ENCODE assay signal across 8 mouse cellular contexts in genomic region chr12:24651642-24652342, GRCm38 (mm10). TPM values are rescaled to one million over a fixed set of nuclear protein-coding genes. Genes with fewer than 3 reads are reported as not detected.
A peak's percentile ranks its signal among the peaks of the same experiment; 100 is the strongest.
DNase-seq lines count a peak whose midpoint lies in the region; ATAC-seq and TF ChIP-seq lines count a peak whose summit lies in the region.

No protein-coding gene starts in this region.

- H3K36me3 ChIP-seq in megakaryocyte, embryonic 14.5 days (replicated peaks; ENCODE audit: low read length): peaks cover 35% of the 10 kb centered on the region

- ATAC-seq in common myeloid progenitor, adult 5-6 weeks (replicated peaks; ENCODE audit: low read depth, poor library complexity, severe bottlenecking): peak; percentile 71

- H3K4me3 ChIP-seq in gastrocnemius, adult 2 months: peak overlapping the region; percentile 99
- H3K4me3 ChIP-seq in megakaryocyte, embryonic 14.5 days (replicated peaks): peak overlapping the region; percentile 98

- peak; percentile 97 for DNase-seq in ZHBTc4 (ENCODE audit: low read depth, low spot score)
- DNase-seq in gastrocnemius, adult 2 months: peak; percentile 99
- peak; percentile 69 for DNase-seq in hindlimb bud, embryonic 11.5 days (ENCODE audit: extremely low spot score, low read depth, low spot score)
- DNase-seq in left cerebral cortex, adult 8-10 months (ENCODE audit: low spot score in 2 of 2): peak; percentile 94
- DNase-seq in right cerebral cortex, postnatal 10 days (ENCODE audit: low spot score in 2 of 2): peak; percentile 94
- peak; percentile 99 for DNase-seq in urinary bladder, postnatal 25 days (ENCODE audit: low spot score)

- no peak for TF ChIP-seq CTCF in gastrocnemius, adult 2 months (IDR thresholded peaks at IDR 0.05)

- H3K27ac ChIP-seq in gastrocnemius, adult 2 months: peak overlapping the region; percentile 100

- no peaks in the 10 kb centered on the region for H3K27me3 ChIP-seq in megakaryocyte, embryonic 14.5 days (replicated peaks)

- H3K9me3 ChIP-seq in megakaryocyte, embryonic 14.5 days: no peaks in the 10 kb centered on the region

- intact Hi-C loops in gastrocnemius, adult 2 months (cut with DNase I): no loop called here

- H3K4me1 ChIP-seq in megakaryocyte, embryonic 14.5 days: peaks cover 53% of the 10 kb centered on the region

RNA-seq across cellular contexts. Expression of gene Klf11, which starts 0.7 kb away (rescaled TPM):
- total RNA-seq in common myeloid progenitor, adult 5-6 weeks (2017): 13.3 and 24.8 TPM in 2 replicates
- 1 to 10 TPM; 4.1 to 7.9 TPM for total RNA-seq in gastrocnemius, adult 2 months (2021)
- total RNA-seq in left cerebral cortex, adult 8-10 months (2022): 1 to 10 TPM; 7.1 to 8.8 (median 8.1) TPM
- 0.80 and 3.6 TPM in 2 replicates for polyA plus RNA-seq in megakaryocyte, embryonic 14.5 days (2012; ENCODE audit: insufficient read depth, low replicate concordance)

RNA-seq across cellular contexts. Expression of gene Cys1, which starts 29.8 kb away (rescaled TPM):
- total RNA-seq in common myeloid progenitor, adult 5-6 weeks (2017): 0.41 TPM in 1 of 2 replicates, not detected in the other
- total RNA-seq in gastrocnemius, adult 2 months (2021): 1 to 10 TPM; 1.8 to 2.7 TPM
- 10 to 100 TPM; 10.9 to 13.7 (median 12.5) TPM for total RNA-seq in left cerebral cortex, adult 8-10 months (2022)
- not detected in 2 replicates for polyA plus RNA-seq in megakaryocyte, embryonic 14.5 days (2012; ENCODE audit: insufficient read depth, low replicate concordance)

RNA-seq across cellular contexts. Expression of gene Rrm2, which starts 56.2 kb away (rescaled TPM):
- total RNA-seq in common myeloid progenitor, adult 5-6 weeks (2017): 90.3 and 94.5 TPM in 2 replicates
- total RNA-seq in gastrocnemius, adult 2 months (2021): 1 to 10 TPM in 1 of 2 experiments, under 1 TPM in 1; 0.89 to 1.1 TPM
- 1 to 10 TPM; 1.6 to 2.8 (median 2.6) TPM for total RNA-seq in left cerebral cortex, adult 8-10 months (2022)
- polyA plus RNA-seq in megakaryocyte, embryonic 14.5 days (2012; ENCODE audit: insufficient read depth, low replicate concordance): 40.1 and 47.8 TPM in 2 replicates

Comparison
In these comparisons a context has a peak if more than half of its experiments do, and no peak if none do; other contexts are left out.
1. Peak in every context shown above with its lines: DNase-seq, ATAC-seq, H3K4me3 ChIP-seq and H3K27ac ChIP-seq.
2. RNA of gene Rrm2, which starts 56.2 kb away (total RNA-seq): 90.3 to 94.5 TPM in common myeloid progenitor, adult 5-6 weeks; 1.6 to 2.8 TPM in left cerebral cortex, adult 8-10 months and 0.89 to 1.1 TPM in gastrocnemius, adult 2 months; every median in the first group is over 10 times any median in the second.